Mouse (Mus musculus) lung, postnatal 4 days (tissue): Measurements from ENCODE around the gene Sdccag8.

Source experiments
- DNase-seq, 2 experiments: peaks; one replicate each; pipeline ENCODE4 v3.0.0; 2021

The Sdccag8 gene

GRCm38 (mm10) chr1:176814591-176815062 lies at the start of gene Sdccag8:
Gene Sdccag8 (plus strand): TSS chr1:176814660.
- peak; percentile 94 to 98 for DNase-seq

- no peak for DNase-seq
Observed at GRCm38 (mm10) chr1:176774533-176774932, 39.9 kb upstream of the Sdccag8 start.

GRCm38 (mm10) chr1:176789326-176789725 lies 25.1 kb upstream of the Sdccag8 start:
- no peak for DNase-seq

GRCm38 (mm10) chr1:176792175-176792574 lies 22.3 kb upstream of the Sdccag8 start:
- no peak for DNase-seq

- DNase-seq = no peak
Observed at GRCm38 (mm10) chr1:176798673-176799072, 15.8 kb upstream of the Sdccag8 start.

GRCm38 (mm10) chr1:176800728-176801365 lies 13.6 kb upstream of the Sdccag8 start:
- peak; percentile 54 to 67 for DNase-seq

GRCm38 (mm10) chr1:176810161-176810560 lies 4.3 kb upstream of the Sdccag8 start:
- DNase-seq = no peak

- no peak for DNase-seq
Observed at GRCm38 (mm10) chr1:176811892-176812291, 2.6 kb upstream of the Sdccag8 start.

- DNase-seq = no peak
Observed at GRCm38 (mm10) chr1:176812491-176813291, 1.8 kb upstream of the Sdccag8 start.

GRCm38 (mm10) chr1:176813292-176814035 lies 996 bp upstream of the Sdccag8 start:
- peak; percentile 73 to 77 for DNase-seq

GRCm38 (mm10) chr1:176814036-176814420 lies 432 bp upstream of the Sdccag8 start, which contains the start of gene Cep170:
Gene Cep170 (minus strand): TSS chr1:176814067.
- DNase-seq = peak; percentile 98

GRCm38 (mm10) chr1:176816728-176817127 lies 2.3 kb downstream of the Sdccag8 start:
- peak in 1 of 2 experiments; percentile 27 for DNase-seq

- no peak for DNase-seq
Observed at GRCm38 (mm10) chr1:176818147-176818546, 3.7 kb downstream of the Sdccag8 start.

GRCm38 (mm10) chr1:176818763-176819162 lies 4.3 kb downstream of the Sdccag8 start:
- peak; percentile 29 to 53 for DNase-seq

GRCm38 (mm10) chr1:176821929-176822328 lies 7.5 kb downstream of the Sdccag8 start:
- no peak for DNase-seq

- no peak for DNase-seq
Observed at GRCm38 (mm10) chr1:176822949-176823348, 8.5 kb downstream of the Sdccag8 start.

- no peak for DNase-seq
Observed at GRCm38 (mm10) chr1:176823889-176824288, 9.4 kb downstream of the Sdccag8 start.

GRCm38 (mm10) chr1:176824611-176825010 lies 10.2 kb downstream of the Sdccag8 start:
- DNase-seq = no peak

- DNase-seq = no peak
Observed at GRCm38 (mm10) chr1:176825084-176825483, 10.6 kb downstream of the Sdccag8 start.

GRCm38 (mm10) chr1:176826186-176826585 lies 11.7 kb downstream of the Sdccag8 start:
- peak; percentile 60 to 62 for DNase-seq

GRCm38 (mm10) chr1:176826931-176827330 lies 12.5 kb downstream of the Sdccag8 start:
- DNase-seq = no peak

- DNase-seq = peak; percentile 52 to 61
Observed at GRCm38 (mm10) chr1:176827365-176827764, 12.9 kb downstream of the Sdccag8 start.

- DNase-seq = no peak
Observed at GRCm38 (mm10) chr1:176827945-176828485, 13.6 kb downstream of the Sdccag8 start.
